Comparison of ENCODE assay signal across 10 mouse cellular contexts in the genomic region with DNA sequence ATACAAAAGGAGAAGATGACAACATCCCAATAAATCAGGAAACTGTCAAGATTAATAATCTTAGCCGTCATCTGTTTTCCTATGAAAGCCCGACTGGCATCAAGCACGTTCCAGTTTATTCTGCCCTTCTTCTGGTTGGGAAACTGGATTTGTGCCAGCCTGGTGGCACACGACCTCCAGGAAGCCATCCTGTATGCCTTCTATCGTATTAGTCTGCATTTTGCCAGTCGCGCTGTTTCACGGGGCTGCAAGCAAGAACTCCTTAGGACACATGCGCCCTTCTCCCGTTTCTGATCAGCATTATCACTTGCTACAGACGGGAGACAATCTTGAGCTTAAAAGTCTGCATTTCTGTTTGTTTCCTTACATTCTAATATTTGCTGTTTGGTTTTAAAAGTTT.
A peak's percentile ranks its signal among the peaks of the same experiment; 100 is the strongest.
DNase-seq lines count a peak whose midpoint lies in the region; ATAC-seq and TF ChIP-seq lines count a peak whose summit lies in the region.
"Had no signal": no experiment of that assay in that cellular context is flagged by ENCODE, and none has a peak within 500 bp of the region (broad histone marks: within the 10 kb centered on the region; RNA-seq: fewer than 3 reads in every experiment).

No protein-coding gene starts in this region.

- peak overlapping the region; percentile 14; the same call in 1 of the 2 replicates for H3K4me2 ChIP-seq in hindbrain, embryonic 16.5 days (ENCODE audit: low read length)
- H3K4me2 ChIP-seq: heart, embryonic 12.5 days had no signal

- no peaks in the 10 kb centered on the region; the same call in 1 of the 2 replicates for H3K4me1 ChIP-seq in hindbrain, embryonic 16.5 days (ENCODE audit: control insufficient read depth, insufficient read depth, low read depth, low read length)
- H3K4me1 ChIP-seq in heart, embryonic 10.5 days, result no peaks in the 10 kb centered on the region
- H3K4me1 ChIP-seq: heart, embryonic 12.5 days had no signal

- DNase-seq in adrenal gland, postnatal 14 days, result peak; percentile 6
- DNase-seq in adrenal gland, adult 18-20 months (ENCODE audit: low spot score in 2 of 2), result no peak
- DNase-seq in left cerebral cortex, adult 2 months (ENCODE audit: extremely low spot score in 1 of 2, low spot score in 2 of 2), result no peak
- DNase-seq in left cerebral cortex, adult 11 months (ENCODE audit: low spot score), result no peak
- peak; percentile 18 for DNase-seq in right cerebral cortex, postnatal 4 days
- DNase-seq in heart, embryonic 10.5 days (ENCODE audit: low spot score), result no peak
- no peak for DNase-seq in urinary bladder, postnatal 4 days (ENCODE audit: low spot score in 2 of 2)

- intact Hi-C loops in left cerebral cortex, adult 2 months (cut with DNase I), result loop anchor here (5.0 to 10.0 kb wide), 6 partner anchors 274 to 1644 kb away; no protein-coding TSS in a partner anchor

- peak; percentile 58; the same call in 1 of the 2 replicates for ATAC-seq in hindbrain, embryonic 16.5 days

- no peak for TF ChIP-seq CTCF in left cerebral cortex, adult 2 months (IDR thresholded peaks at IDR 0.05)

- no peaks in the 10 kb centered on the region for H3K9me3 ChIP-seq in hindbrain, embryonic 16.5 days (ENCODE audit: control insufficient read depth, low read length)
- no peaks in the 10 kb centered on the region for H3K9me3 ChIP-seq in heart, embryonic 10.5 days
- H3K9me3 ChIP-seq: heart, embryonic 12.5 days had no signal

- H3K4me3 ChIP-seq in left cerebral cortex, adult 2 months, result peak overlapping the region; percentile 7; the same call in 1 of the 2 replicates
- no peak overlapping the region for H3K4me3 ChIP-seq in hindbrain, embryonic 16.5 days (ENCODE audit: low read length)
- H3K4me3 ChIP-seq in heart, embryonic 10.5 days, result no peak overlapping the region
- H3K4me3 ChIP-seq: heart, embryonic 12.5 days had no signal

- peak overlapping the region; percentile 65 for H3K27ac ChIP-seq in left cerebral cortex, adult 2 months
- 0 out of 2 replicates have a peak overlapping the region, but pooled peaks have one; percentile 23 for H3K27ac ChIP-seq in hindbrain, embryonic 16.5 days (ENCODE audit: low read depth, low read length)
- no peak overlapping the region for H3K27ac ChIP-seq in heart, embryonic 10.5 days
- H3K27ac ChIP-seq: kidney, postnatal 0 days had no signal

- H3K36me3 ChIP-seq in hindbrain, embryonic 16.5 days (ENCODE audit: control insufficient read depth, insufficient read depth, low read length), result no peaks in the 10 kb centered on the region
- no peaks in the 10 kb centered on the region for H3K36me3 ChIP-seq in heart, embryonic 10.5 days
- H3K36me3 ChIP-seq: heart, embryonic 12.5 days had no signal

- 39% methylated on average over 11 of the region's 11 CpGs for WGBS in hindbrain, embryonic 16.5 days
- 75% methylated on average over 11 of the region's 11 CpGs for WGBS in heart, embryonic 10.5 days

- no peak overlapping the region for H3K9ac ChIP-seq in hindbrain, embryonic 16.5 days (ENCODE audit: low read depth, low read length)
- H3K9ac ChIP-seq: heart, embryonic 12.5 days had no signal

- H3K27me3 ChIP-seq in hindbrain, embryonic 16.5 days (replicated peaks; ENCODE audit: control insufficient read depth, insufficient read depth, low read length), result no peaks in the 10 kb centered on the region
- no peaks in the 10 kb centered on the region for H3K27me3 ChIP-seq in heart, embryonic 10.5 days (ENCODE audit: insufficient read depth, poor library complexity, severe bottlenecking)
- H3K27me3 ChIP-seq: heart, embryonic 12.5 days had no signal

Comparison
In these comparisons a context has a peak if more than half of its experiments do, and no peak if none do; other contexts are left out.
1. DNase-seq: peak in adrenal gland, postnatal 14 days (single experiment) and right cerebral cortex, postnatal 4 days (single experiment); none in adrenal gland, adult 18-20 months (0 of 2), left cerebral cortex, adult 2 months (0 of 2), left cerebral cortex, adult 11 months (single experiment), heart, embryonic 10.5 days (single experiment) and urinary bladder, postnatal 4 days (0 of 2).